Mouse (Mus musculus) C2C12 (cell line): ENCODE data around the gene Mtmr4.

Experiments
- CTCF ChIP-seq: IDR thresholded peaks from one replicate; pipeline ENCODE4 v1.5.1; 2011; ENCODE audit not compliant: control insufficient read depth, insufficient read depth, insufficient read length
- MYOD1 ChIP-seq: IDR thresholded peaks from one replicate; pipeline ENCODE4 v1.6.1; 2011; ENCODE audit warnings: low read depth; ENCODE audit not compliant: control insufficient read depth, insufficient read length
- MYOG ChIP-seq: IDR thresholded peaks from one replicate; pipeline ENCODE4 v1.6.1; 2011; ENCODE audit not compliant: control insufficient read depth, insufficient read length; ENCODE audit errors: extremely low read depth

DNA sequence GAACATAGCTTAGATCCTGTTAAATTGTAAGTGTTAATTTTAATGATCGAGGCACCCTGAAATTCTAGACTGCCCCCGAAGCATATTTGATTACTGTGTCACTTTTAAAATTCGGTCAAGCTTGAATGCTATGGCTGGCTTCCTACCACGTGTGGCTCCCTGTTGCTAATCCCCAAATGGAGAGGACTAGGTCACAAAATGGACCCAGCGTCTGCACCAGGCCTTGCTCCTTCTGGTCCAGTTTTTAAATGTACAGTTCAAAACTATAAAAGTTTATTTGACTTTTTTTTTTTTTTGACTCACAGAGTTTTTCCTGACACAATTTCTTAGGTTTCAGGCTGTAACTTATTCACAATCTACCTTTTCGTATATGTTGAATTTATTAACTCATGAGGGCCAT is 73.3 kb downstream of the Mtmr4 start:
- TF ChIP-seq CTCF = no peak
- TF ChIP-seq MYOD1 = no peak
- no peak for TF ChIP-seq MYOG
